29 mouse cellular contexts compared by ENCODE assay signal in genomic region chrX:11131253-11131652, GRCm38 (mm10).
"Had no signal": no experiment of that assay in that cellular context is flagged by ENCODE, and none has a peak within 500 bp of the region (broad histone marks: within the 10 kb centered on the region; RNA-seq: fewer than 3 reads in every experiment).

No protein-coding gene starts in this region.

- H3K4me2 ChIP-seq: limb, embryonic 12.5 days; limb, embryonic 13.5 days; limb, embryonic 15.5 days; liver, embryonic 11.5 days; liver, embryonic 13.5 days; liver, embryonic 15.5 days; lung, embryonic 14.5 days; lung, embryonic 15.5 days; midbrain, embryonic 11.5 days; midbrain, embryonic 12.5 days; midbrain, embryonic 13.5 days; midbrain, embryonic 15.5 days had no signal

- H3K4me1 ChIP-seq: limb, embryonic 10.5 days; limb, embryonic 12.5 days; limb, embryonic 13.5 days; limb, embryonic 15.5 days; liver, embryonic 13.5 days; liver, embryonic 15.5 days; lung, embryonic 15.5 days; megakaryocyte, embryonic 14.5 days; midbrain, embryonic 10.5 days; midbrain, embryonic 12.5 days; midbrain, embryonic 13.5 days; midbrain, embryonic 15.5 days had no signal

- H3K4me3 ChIP-seq: left cerebral cortex, adult 2 months; limb, embryonic 10.5 days; limb, embryonic 12.5 days; limb, embryonic 13.5 days; limb, embryonic 15.5 days; liver, embryonic 13.5 days; liver, embryonic 15.5 days; lung, embryonic 15.5 days; megakaryocyte, embryonic 14.5 days; midbrain, embryonic 10.5 days; midbrain, embryonic 12.5 days; midbrain, embryonic 13.5 days; midbrain, embryonic 15.5 days; myocyte had no signal

- H3K9ac ChIP-seq: limb, embryonic 12.5 days; limb, embryonic 13.5 days; limb, embryonic 15.5 days; liver, embryonic 13.5 days; liver, embryonic 14.5 days; liver, embryonic 15.5 days; lung, embryonic 14.5 days; lung, embryonic 15.5 days; midbrain, embryonic 12.5 days; midbrain, embryonic 13.5 days; midbrain, embryonic 15.5 days had no signal

- DNase-seq: left cerebral cortex, postnatal 4 days; liver, embryonic 13.5 days; lung, adult 18-20 months; lung, adult 2 months; lung, embryonic 14.5 days; lung, postnatal 10 days; lung, postnatal 14 days; lung, postnatal 36 days; lung, postnatal 4 days; midbrain, embryonic 14.5 days had no signal

- H3K27me3 ChIP-seq: liver, embryonic 13.5 days; liver, embryonic 15.5 days; lung, embryonic 15.5 days; midbrain, embryonic 13.5 days; midbrain, embryonic 15.5 days had no signal

- H3K27ac ChIP-seq: left cerebral cortex, adult 2 months; limb, embryonic 10.5 days; limb, embryonic 12.5 days; limb, embryonic 13.5 days; limb, embryonic 15.5 days; liver, embryonic 13.5 days; liver, embryonic 14.5 days; liver, embryonic 15.5 days; lung, embryonic 15.5 days; macrophage; midbrain, embryonic 10.5 days; midbrain, embryonic 12.5 days; midbrain, embryonic 13.5 days; midbrain, embryonic 15.5 days had no signal

- H3K36me3 ChIP-seq: limb, embryonic 10.5 days; limb, embryonic 12.5 days; limb, embryonic 13.5 days; limb, embryonic 15.5 days; liver, embryonic 13.5 days; liver, embryonic 15.5 days; lung, embryonic 15.5 days; midbrain, embryonic 10.5 days; midbrain, embryonic 12.5 days; midbrain, embryonic 13.5 days; midbrain, embryonic 15.5 days had no signal

- H3K9me3 ChIP-seq: limb, embryonic 10.5 days; limb, embryonic 12.5 days; limb, embryonic 13.5 days; limb, embryonic 15.5 days; liver, embryonic 13.5 days; liver, embryonic 15.5 days; lung, embryonic 15.5 days; megakaryocyte, embryonic 14.5 days; midbrain, embryonic 10.5 days; midbrain, embryonic 12.5 days; midbrain, embryonic 13.5 days; midbrain, embryonic 15.5 days had no signal

- ATAC-seq: lung, postnatal 0 days; midbrain, embryonic 13.5 days; midbrain, embryonic 15.5 days; midbrain, embryonic 16.5 days had no signal
